Mouse (Mus musculus) spleen, adult 2 months (tissue): Measurements from ENCODE around the gene Cop1. TPM values are rescaled to one million over a fixed set of nuclear protein-coding genes. Genes with fewer than 3 reads are reported as not detected.
"Not testable (repeated sequence)": the region's sequence is repeated elsewhere in the genome, so short reads cannot be mapped to it uniquely, and the experiment has no call there.

Source experiments
- DNase-seq, 2 experiments: peaks; one replicate each; pipeline versions ENCODE4 v3.0.0 to v3.0.0-alpha.2; 2012 to 2021; ENCODE audit warnings: low spot score in 2 of 2, low read depth in 1 of 2
- H3K27ac ChIP-seq: fragments of 200-500 bp; 2 replicates; pipeline ENCODE4 v1.5.1; 2012; ENCODE audit warnings: low read length, inconsistent platforms; ENCODE audit not compliant: insufficient read depth
- H3K27me3 ChIP-seq: fragments of 200-500 bp; 2 replicates; pipeline ENCODE4 v1.6.1; 2012; ENCODE audit warnings: mild to moderate bottlenecking, moderate library complexity, low read length, inconsistent platforms; ENCODE audit not compliant: control insufficient read depth, insufficient read depth
- H3K36me3 ChIP-seq: fragments of 200-500 bp; 2 replicates; pipeline ENCODE4 v1.6.1; 2012; ENCODE audit warnings: mild to moderate bottlenecking, low read length, inconsistent platforms; ENCODE audit not compliant: control insufficient read depth, insufficient read depth
- H3K4me1 ChIP-seq: fragments of 200-500 bp; 2 replicates; pipeline ENCODE4 v1.6.1; 2011; ENCODE audit warnings: inconsistent platforms; ENCODE audit not compliant: control insufficient read depth, insufficient read depth, insufficient read length
- H3K4me3 ChIP-seq: fragments of 200-500 bp; 2 replicates; pipeline ENCODE4 v1.5.1; 2011; ENCODE audit warnings: mild to moderate bottlenecking, inconsistent platforms; ENCODE audit not compliant: insufficient read depth, insufficient read length; ENCODE audit errors: extremely low read depth
- CTCF ChIP-seq: fragments of 200-500 bp; IDR thresholded peaks from 2 replicates; pipeline ENCODE4 v1.5.1; 2011; ENCODE audit warnings: mild to moderate bottlenecking, inconsistent platforms; ENCODE audit not compliant: insufficient read depth, insufficient read length, insufficient replicate concordance; ENCODE audit errors: extremely low read depth
- POLR2A ChIP-seq: fragments of 200-500 bp; IDR thresholded peaks from 2 replicates; pipeline ENCODE4 v1.6.1; 2011; ENCODE audit warnings: low read depth, low read length, inconsistent platforms
- WGBS: fragments of 180-500 bp; shearing (Covaris S2); methylation state at CpG from one replicate; pipeline ENCODE4 v1.1.7; 2018; 5-methylcytosine and 5-hydroxymethylcytosine counted together
- polyA plus RNA-seq: library from polyadenylated mRNA; depleted of rRNA; stranded (reverse); fragments of >200 nt; gene quantifications from 2 replicates; pipeline ENCODE4 v1.2.3, GENCODE M21; 2012

The Cop1 gene
- polyA plus RNA-seq, 1 experiment: 28.7 TPM

GRCm38 (mm10) chr1:159222046-159222445 is 10.1 kb upstream of the Cop1 start:
- WGBS: 80% methylated on average over 2 of the region's 2 CpGs
- no peaks in the 10 kb centered on the region for H3K4me1 ChIP-seq
- TF ChIP-seq CTCF (no peak), POLR2A (no peak)
- H3K4me3 ChIP-seq: no peak overlapping the region
- DNase-seq: no peak
- H3K36me3 ChIP-seq: no peaks in the 10 kb centered on the region
- H3K27me3 ChIP-seq: no peaks in the 10 kb centered on the region
- H3K27ac ChIP-seq: no peak overlapping the region

GRCm38 (mm10) chr1:159225064-159225824 is 6.9 kb upstream of the Cop1 start:
- TF ChIP-seq CTCF (no peak), POLR2A (no peak)
- 38% methylated on average over 8 of the region's 8 CpGs for WGBS
- H3K36me3 ChIP-seq: no peaks in the 10 kb centered on the region
- DNase-seq: peak in 1 of 2 experiments; percentile 23
- H3K4me1 ChIP-seq: no peaks in the 10 kb centered on the region
- no peak overlapping the region for H3K27ac ChIP-seq
- H3K4me3 ChIP-seq: no peak overlapping the region
- H3K27me3 ChIP-seq: no peaks in the 10 kb centered on the region

GRCm38 (mm10) chr1:159232572-159233261 is 597 bp downstream of the Cop1 start:
- H3K4me1 ChIP-seq, H3K27me3 ChIP-seq, H3K36me3 ChIP-seq: not testable (repeated sequence)
- under 1% methylated on average over 26 of the region's 47 CpGs for WGBS
- peak in 1 of 2 experiments; percentile 16 for DNase-seq
- H3K4me3 ChIP-seq: peak overlapping the region; percentile 75
- H3K27ac ChIP-seq: peak overlapping the region; percentile 82

- no peak for DNase-seq
- H3K27ac ChIP-seq: no peak overlapping the region
- peaks cover 9% of the 10 kb centered on the region for H3K4me1 ChIP-seq
- no peaks in the 10 kb centered on the region for H3K36me3 ChIP-seq
- WGBS: 12% methylated on average over 5 of the region's 5 CpGs
- no peaks in the 10 kb centered on the region for H3K27me3 ChIP-seq
- peak overlapping the region; percentile 75 for H3K4me3 ChIP-seq
- TF ChIP-seq POLR2A (no peak), CTCF (no peak)
Observed at GRCm38 (mm10) chr1:159233426-159233825, 1.3 kb downstream of the Cop1 start.

GRCm38 (mm10) chr1:159234496-159234895 is 2.4 kb downstream of the Cop1 start:
- Histone ChIP-seq H3K36me3 (no peaks in the 10 kb centered on the region), H3K27ac (peak overlapping the region; percentile 48; the same call in 1 of the 2 replicates), H3K27me3 (no peaks in the 10 kb centered on the region), H3K4me1 (peaks cover 9% of the 10 kb centered on the region), H3K4me3 (no peak overlapping the region)
- DNase-seq: no peak
- WGBS: 27% methylated on average over 2 of the region's 2 CpGs
- TF ChIP-seq POLR2A: no peak
- no peak for TF ChIP-seq CTCF

- peaks cover 3% of the 10 kb centered on the region for H3K36me3 ChIP-seq
- 69% methylated on average over 2 of the region's 2 CpGs for WGBS
- peaks cover 9% of the 10 kb centered on the region for H3K4me1 ChIP-seq
- DNase-seq: no peak
- no peaks in the 10 kb centered on the region for H3K27me3 ChIP-seq
- H3K27ac ChIP-seq: no peak overlapping the region
- H3K4me3 ChIP-seq: no peak overlapping the region
- TF ChIP-seq POLR2A (no peak), CTCF (no peak)
Observed at GRCm38 (mm10) chr1:159235674-159236073, 3.6 kb downstream of the Cop1 start.

- Histone ChIP-seq H3K4me1 (peaks cover 9% of the 10 kb centered on the region), H3K27ac (no peak overlapping the region), H3K4me3 (no peak overlapping the region), H3K36me3 (peaks cover 5% of the 10 kb centered on the region), H3K27me3 (no peaks in the 10 kb centered on the region)
- no peak for DNase-seq
- TF ChIP-seq POLR2A (no peak), CTCF (no peak)
- WGBS: 74% methylated on average over 6 of the region's 6 CpGs
Observed at GRCm38 (mm10) chr1:159238147-159238546, 6.0 kb downstream of the Cop1 start.
